8 mouse cellular contexts compared by ENCODE assay signal in genomic region chr2:31815367-31815766, GRCm38 (mm10). TPM values are rescaled to one million over a fixed set of nuclear protein-coding genes. Genes with fewer than 3 reads are reported as not detected.
A peak's percentile ranks its signal among the peaks of the same experiment; 100 is the strongest.
DNase-seq lines count a peak whose midpoint lies in the region; ATAC-seq and TF ChIP-seq lines count a peak whose summit lies in the region.
"Had no signal": no experiment of that assay in that cellular context is flagged by ENCODE, and none has a peak within 500 bp of the region (broad histone marks: within the 10 kb centered on the region; RNA-seq: fewer than 3 reads in every experiment).

No protein-coding gene starts in this region.

- no peaks in the 10 kb centered on the region for H3K36me3 ChIP-seq in CH12.LX (replicated peaks in 1 of 2; ENCODE audit: control insufficient read depth in 1 of 2, insufficient read depth in 1 of 2, low read length in 1 of 2)
- H3K36me3 ChIP-seq in lung, postnatal 0 days (ENCODE audit: insufficient read depth, low read length) = no peaks in the 10 kb centered on the region
- H3K36me3 ChIP-seq: hindbrain, embryonic 15.5 days had no signal

- no peak for TF ChIP-seq EP300 in CH12.LX (IDR thresholded peaks at IDR 0.05; ENCODE audit: low read length)
- no peak for TF ChIP-seq EP300 in lung, postnatal 0 days (IDR thresholded peaks at IDR 0.05)

- 17% methylated on average over 5 of the region's 5 CpGs for WGBS in lung, postnatal 0 days

- no peak overlapping the region for H3K4me3 ChIP-seq in CH12.LX (replicated peaks in 1 of 3; ENCODE audit: low read depth in 2 of 3, low read length in 2 of 3, poor library complexity in 1 of 3)
- no peak overlapping the region for H3K4me3 ChIP-seq in lung, postnatal 0 days (ENCODE audit: low read depth, low read length)
- H3K4me3 ChIP-seq: hindbrain, embryonic 15.5 days had no signal

- no peak overlapping the region for H3K4me2 ChIP-seq in CH12.LX (ENCODE audit: insufficient read depth, low read depth, poor library complexity, severe bottlenecking)
- no peak overlapping the region for H3K4me2 ChIP-seq in lung, postnatal 0 days (replicated peaks; ENCODE audit: low read depth, low read length)
- H3K4me2 ChIP-seq: hindbrain, embryonic 15.5 days had no signal

- in situ Hi-C loops in CH12.LX (cut with MboI; ENCODE audit: low pct_ligation_motif_present, low pct_unique_long_range_greater_than_20kb, low sequenced_read_pairs) = loop anchor here (5.0 kb wide), 1 partner anchor 72 kb away; the partner anchor contains the start of gene Lamc3

- no peak overlapping the region for H3K9ac ChIP-seq in CH12.LX (ENCODE audit: insufficient read depth, low read depth)
- no peak overlapping the region for H3K9ac ChIP-seq in lung, postnatal 0 days (replicated peaks; ENCODE audit: low read depth)
- H3K9ac ChIP-seq: hindbrain, embryonic 15.5 days had no signal

- H3K27ac ChIP-seq in CH12.LX (ENCODE audit: insufficient read depth, low read depth) = no peak overlapping the region
- no peak overlapping the region for H3K27ac ChIP-seq in lung, postnatal 0 days (ENCODE audit: low read length)
- H3K27ac ChIP-seq: hindbrain, embryonic 15.5 days had no signal

- TF ChIP-seq POLR2A in CH12.LX (IDR thresholded peaks at IDR 0.05; ENCODE audit: low read depth, low read length) = no peak

- H3K9me3 ChIP-seq in CH12.LX (replicated peaks; ENCODE audit: low read length) = no peaks in the 10 kb centered on the region
- no peaks in the 10 kb centered on the region for H3K9me3 ChIP-seq in lung, postnatal 0 days (ENCODE audit: low read length)
- H3K9me3 ChIP-seq: hindbrain, embryonic 15.5 days had no signal

- peak; percentile 36 to 89; a peak in 3 of 4 replicates for TF ChIP-seq CTCF in CH12.LX (conservative IDR thresholded peaks at IDR 0.05 in 1 of 2, IDR thresholded peaks at IDR 0.05 in 1 of 2; ENCODE audit: low read depth in 2 of 2, low read length in 2 of 2)
- TF ChIP-seq CTCF in lung, postnatal 0 days (IDR thresholded peaks at IDR 0.05) = peak; percentile 86

- H3K79me2 ChIP-seq in CH12.LX (replicated peaks; ENCODE audit: control insufficient read depth, extremely low read depth, insufficient read depth, poor library complexity, severe bottlenecking) = no peaks in the 10 kb centered on the region

- peaks cover 87% of the 10 kb centered on the region for H3K27me3 ChIP-seq in CH12.LX (replicated peaks)
- H3K27me3 ChIP-seq in lung, postnatal 0 days (replicated peaks; ENCODE audit: insufficient read depth, low read length) = no peaks in the 10 kb centered on the region
- H3K27me3 ChIP-seq: hindbrain, embryonic 15.5 days had no signal

- peak; percentile 54 for ATAC-seq in lung, postnatal 0 days

- DNase-seq in CH12.LX (ENCODE audit: extremely low read depth) = peak; percentile 69
- peak; percentile 67 for DNase-seq in T-cell, adult 2 months (ENCODE audit: low spot score)
- peak; percentile 69 to 84 for DNase-seq in cerebellum, postnatal 14 days
- DNase-seq in gastrocnemius, postnatal 4 days (ENCODE audit: low spot score in 2 of 2) = peak; percentile 45 to 65
- peak; percentile 82 for DNase-seq in kidney, postnatal 14 days
- peak; percentile 37 for DNase-seq in lung, postnatal 0 days (ENCODE audit: low spot score)
- peak; percentile 50 for DNase-seq in right cerebral cortex, postnatal 25 days

- H3K4me1 ChIP-seq in CH12.LX (ENCODE audit: control insufficient read depth in 1 of 2, insufficient read depth in 2 of 2) = peaks cover 3 to 4% of the 10 kb centered on the region in 2 experiments; a peak in 3 of 4 replicates
- no peaks in the 10 kb centered on the region; the same call in 1 of the 2 replicates for H3K4me1 ChIP-seq in lung, postnatal 0 days (ENCODE audit: insufficient read depth, low read depth, low read length)

- dilution Hi-C loops in CH12.LX (cut with MboI; ENCODE audit: extremely low pct_ligation_motif_present, extremely low pct_unique_long_range_greater_than_20kb, low sequenced_read_pairs) = no loop called here

- TF ChIP-seq RAD21 in CH12.LX (IDR thresholded peaks at IDR 0.05; ENCODE audit: low read depth, low read length) = peak; percentile 79

TF ChIP-seq in CH12.LX, 34 proteins besides CTCF, POLR2A, EP300 and RAD21:
- TF ChIP-seq NRF1 (IDR thresholded peaks at IDR 0.05; ENCODE audit: low read depth, low read length) (no peak), SMC3 (IDR thresholded peaks at IDR 0.05; ENCODE audit: low read depth, low read length) (peak; percentile 93), IRF4 (IDR thresholded peaks at IDR 0.05; ENCODE audit: low read depth, low read length) (peak; percentile 34; the same call in 1 of the 2 replicates), NELFE (IDR thresholded peaks at IDR 0.05; ENCODE audit: low read depth, low read length) (peak; percentile 42; the same call in 1 of the 2 replicates), MAZ (IDR thresholded peaks at IDR 0.05; ENCODE audit: low read depth, low read length) (0 out of 2 replicates have a peak, but pooled peaks have one; percentile 71), ZC3H11A (IDR thresholded peaks at IDR 0.05; ENCODE audit: low read depth, low read length) (peak; percentile 55)

RNA-seq across cellular contexts. Expression of gene Qrfp, which starts 5.0 kb away (rescaled TPM):
- total RNA-seq in CH12.LX (2012; rRNA removed) = not detected in 2 replicates
- total RNA-seq in CH12.LX (2014; rRNA removed) = not detected in 2 replicates
- polyA plus RNA-seq in CH12.LX (2012; ENCODE audit: insufficient read length, low read depth) = not detected in 2 replicates
- not detected for total RNA-seq in gastrocnemius, postnatal 4 days (2021)
- polyA plus RNA-seq in lung, postnatal 0 days (2015; fragmentation: Nextera tagmentation; extraction: Ambion mirVana) = 0.04 and 0.13 TPM in 2 replicates
- polyA plus RNA-seq: hindbrain, embryonic 15.5 days had no signal

RNA-seq across cellular contexts. Expression of gene Fibcd1, which starts 30.4 kb away (rescaled TPM):
- total RNA-seq in CH12.LX (2012; rRNA removed) (0.04 TPM in 2 replicates), CH12.LX (2014; rRNA removed) (0.04 and 0.15 TPM in 2 replicates)
- polyA plus RNA-seq in CH12.LX (2012; ENCODE audit: insufficient read length, low read depth) = 0.09 and 0.10 TPM in 2 replicates
- total RNA-seq in gastrocnemius, postnatal 4 days (2021) = under 1 TPM in 1 of 2 experiments, not detected in 1; 0.05 TPM
- polyA plus RNA-seq in lung, postnatal 0 days (2015; fragmentation: Nextera tagmentation; extraction: Ambion mirVana) = 0.02 and 0.08 TPM in 2 replicates
